Mouse (Mus musculus) spleen, adult 18-20 months (tissue): ENCODE results near the gene Olfr322.
"Not testable (repeated sequence)": the region's sequence is repeated elsewhere in the genome, so short reads cannot be mapped to it uniquely, and the experiment has no call there.

ENCODE experiments used
- DNase-seq, 2 experiments: peaks; one replicate each; pipeline ENCODE4 v3.0.0; 2022; ENCODE audit warnings: mixed read lengths in 2 of 2

Gene Olfr322

GRCm38 (mm10) chr11:58658596-58658995 lies at the start of gene Olfr322:
TSS of gene Olfr322 (plus strand) at chr11:58658782.
- DNase-seq: no peak

- no peak for DNase-seq
These were observed 45.2 kb upstream of the Olfr322 start for GRCm38 (mm10) chr11:58613359-58613758.

GRCm38 (mm10) chr11:58614526-58614925 lies 44.1 kb upstream of the Olfr322 start:
- no peak for DNase-seq

- DNase-seq: no peak
These were observed 42.6 kb upstream of the Olfr322 start, which contains the start of gene 2210407C18Rik for GRCm38 (mm10) chr11:58615975-58616374. TSS of gene 2210407C18Rik (minus strand) at chr11:58616075.

GRCm38 (mm10) chr11:58618369-58618768 lies 40.2 kb upstream of the Olfr322 start:
- no peak for DNase-seq

- DNase-seq: no peak
These were observed 39.8 kb upstream of the Olfr322 start for GRCm38 (mm10) chr11:58618793-58619192.

- no peak for DNase-seq
These were observed 32.4 kb upstream of the Olfr322 start for GRCm38 (mm10) chr11:58626146-58626545.

GRCm38 (mm10) chr11:58630401-58630800 lies 28.2 kb upstream of the Olfr322 start, which contains the start of gene Olfr323:
TSS of gene Olfr323 (minus strand) at chr11:58630501.
- DNase-seq: no peak

GRCm38 (mm10) chr11:58634878-58635277 lies 23.7 kb upstream of the Olfr322 start:
- DNase-seq: no peak

- DNase-seq: peak in 1 of 2 experiments; percentile 39
These were observed 22.1 kb upstream of the Olfr322 start for GRCm38 (mm10) chr11:58636376-58636977.

GRCm38 (mm10) chr11:58638176-58638701 lies 20.3 kb upstream of the Olfr322 start:
- DNase-seq: no peak

- DNase-seq: no peak
These were observed 18.2 kb upstream of the Olfr322 start, which contains the start of gene Trim58 for GRCm38 (mm10) chr11:58640272-58640867. TSS of gene Trim58 (plus strand) at chr11:58640465.

- no peak for DNase-seq
These were observed 17.5 kb upstream of the Olfr322 start for GRCm38 (mm10) chr11:58641057-58641456.

GRCm38 (mm10) chr11:58641638-58642358 lies 16.8 kb upstream of the Olfr322 start:
- no peak for DNase-seq

- peak in 1 of 2 experiments; percentile 37 for DNase-seq
These were observed 15.2 kb upstream of the Olfr322 start for GRCm38 (mm10) chr11:58643350-58643749.

GRCm38 (mm10) chr11:58655151-58655550 lies 3.4 kb upstream of the Olfr322 start:
- no peak for DNase-seq

- DNase-seq: no peak
These were observed 10.7 kb downstream of the Olfr322 start for GRCm38 (mm10) chr11:58669252-58669651.

GRCm38 (mm10) chr11:58671825-58672224 lies 13.2 kb downstream of the Olfr322 start:
- no peak for DNase-seq

- DNase-seq: no peak
These were observed 22.2 kb downstream of the Olfr322 start, which contains the start of gene Olfr320 for GRCm38 (mm10) chr11:58680799-58681198. TSS of gene Olfr320 (plus strand) at chr11:58681099.

GRCm38 (mm10) chr11:58698862-58699261 lies 40.3 kb downstream of the Olfr322 start, which contains the start of gene Olfr319:
TSS of gene Olfr319 (plus strand) at chr11:58699162.
- no peak for DNase-seq

GRCm38 (mm10) chr11:58709086-58709485 lies 50.5 kb downstream of the Olfr322 start:
- no peak for DNase-seq

GRCm38 (mm10) chr11:58717723-58718122 lies 59.1 kb downstream of the Olfr322 start:
- DNase-seq: not testable (repeated sequence)
